Mouse (Mus musculus): ENCODE data around the gene Smagp.

Gene Smagp

DNA sequence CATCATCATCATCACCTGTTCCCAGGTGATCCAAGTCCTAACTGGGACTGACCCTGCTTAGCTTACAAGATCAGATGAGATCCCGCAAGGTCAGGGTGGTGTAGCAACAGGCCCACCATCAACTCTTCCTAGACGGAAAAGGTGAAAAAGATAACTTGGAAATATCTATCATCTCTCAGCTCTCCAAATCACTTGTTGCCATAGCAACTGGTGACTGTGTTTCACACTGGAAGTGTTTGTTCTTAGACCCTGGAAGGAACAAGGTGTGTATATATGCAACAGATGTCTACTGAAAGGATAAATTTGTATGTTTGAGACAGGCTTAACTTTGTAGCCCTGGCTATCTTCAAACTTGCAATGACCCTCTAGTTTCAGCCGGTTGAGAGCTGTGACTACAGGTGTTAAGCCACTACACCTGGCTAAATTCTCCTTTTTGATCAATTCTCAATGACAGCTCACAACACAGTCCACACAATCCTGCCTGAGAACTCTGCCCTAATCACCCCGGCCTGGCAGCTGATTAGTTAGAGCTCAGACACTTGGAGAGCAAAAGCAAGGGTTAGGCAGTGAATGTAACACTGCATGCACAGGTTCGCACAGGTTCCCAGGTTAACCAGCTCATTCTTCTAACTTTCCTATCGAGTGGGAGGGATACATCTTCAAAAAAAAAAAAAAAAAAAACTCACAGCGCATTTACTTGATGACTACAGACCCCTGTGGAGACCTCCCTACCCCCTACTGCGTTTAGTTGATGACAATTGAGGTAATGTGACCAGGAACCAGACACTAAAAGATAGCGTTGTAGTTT lies 28.9 kb upstream of the Smagp start:
- DNase-seq (ENCODE audit: low spot score in 2 of 2): no peak

- no peak for DNase-seq (ENCODE audit: low spot score in 2 of 2)
These were observed 28.1 kb upstream of the Smagp start for GRCm38 (mm10) chr15:100664813-100665274.

DNA sequence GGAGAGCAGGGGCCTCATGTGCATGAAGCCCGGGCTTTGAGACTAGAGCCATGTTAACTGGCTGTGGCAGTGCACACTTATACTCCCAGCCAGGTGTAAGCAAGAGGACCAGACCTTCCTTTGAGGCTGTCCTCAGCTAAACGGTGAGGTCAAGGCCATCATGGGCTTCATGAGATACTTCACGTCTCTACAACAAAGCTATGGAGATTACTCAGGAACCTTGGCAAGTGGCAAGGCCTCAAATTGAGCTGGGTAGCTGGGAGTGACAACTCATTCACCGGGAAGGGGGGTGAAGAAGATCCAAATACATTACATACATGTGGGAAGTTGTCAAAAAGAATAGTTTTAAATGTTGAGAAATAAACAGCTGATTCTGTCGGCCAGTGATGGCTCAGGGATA lies 24.1 kb upstream of the Smagp start:
- DNase-seq (ENCODE audit: low spot score in 2 of 2): no peak

GRCm38 (mm10) chr15:100660306-100660705 lies 23.6 kb upstream of the Smagp start:
- DNase-seq (ENCODE audit: low spot score in 2 of 2): no peak

GRCm38 (mm10) chr15:100655201-100655600 lies 18.5 kb upstream of the Smagp start:
- DNase-seq (ENCODE audit: low spot score in 2 of 2): no peak

- DNase-seq (ENCODE audit: low spot score in 2 of 2): no peak
These were observed 17.5 kb upstream of the Smagp start for GRCm38 (mm10) chr15:100654271-100654670.

- DNase-seq (ENCODE audit: low spot score in 2 of 2): peak; percentile 69 to 81
These were observed 14.9 kb upstream of the Smagp start for GRCm38 (mm10) chr15:100651610-100652009.

- DNase-seq (ENCODE audit: low spot score in 2 of 2): no peak
These were observed 13.4 kb upstream of the Smagp start for GRCm38 (mm10) chr15:100650111-100650510.

GRCm38 (mm10) chr15:100646161-100646560 lies 9.4 kb upstream of the Smagp start:
- no peak for DNase-seq (ENCODE audit: low spot score in 2 of 2)

GRCm38 (mm10) chr15:100642451-100642850 lies 5.7 kb upstream of the Smagp start:
- no peak for DNase-seq (ENCODE audit: low spot score in 2 of 2)

DNA sequence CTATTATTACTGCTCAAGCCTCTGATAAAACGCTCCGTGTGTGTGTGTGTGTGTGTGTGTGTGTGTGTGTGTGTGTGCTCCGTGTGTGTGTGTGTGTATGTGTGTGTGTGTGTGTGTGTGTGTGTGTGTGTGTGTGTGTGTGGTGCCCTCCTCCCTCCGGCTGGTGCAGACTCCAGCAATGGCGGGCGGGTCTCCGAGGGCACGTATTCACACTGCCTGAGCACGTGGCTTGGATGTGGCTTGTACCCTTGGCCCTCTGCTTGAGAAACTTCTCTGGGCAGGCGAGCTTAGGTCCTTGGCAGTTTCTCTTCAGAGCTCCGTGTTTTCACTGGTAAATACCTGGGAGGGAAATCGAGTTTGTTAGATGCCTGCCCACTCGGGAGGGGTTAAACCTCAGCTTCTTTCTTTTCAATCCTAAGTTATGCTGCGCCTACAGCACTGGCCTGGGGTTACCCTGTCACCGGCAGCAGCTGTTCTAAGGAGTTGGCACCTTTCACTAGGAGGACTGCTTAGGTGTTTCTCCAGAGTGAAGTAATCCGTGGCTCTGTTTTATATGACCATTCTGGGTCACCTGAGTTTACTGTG lies 4.6 kb upstream of the Smagp start:
- no peak for DNase-seq (ENCODE audit: low spot score in 2 of 2)

GRCm38 (mm10) chr15:100639972-100640750 lies 3.4 kb upstream of the Smagp start:
- peak in 1 of 2 experiments; percentile 32 for DNase-seq (ENCODE audit: low spot score in 2 of 2)

GRCm38 (mm10) chr15:100637661-100638060 lies 921 bp upstream of the Smagp start:
- DNase-seq (ENCODE audit: low spot score in 2 of 2): peak in 1 of 2 experiments; percentile 53

DNA sequence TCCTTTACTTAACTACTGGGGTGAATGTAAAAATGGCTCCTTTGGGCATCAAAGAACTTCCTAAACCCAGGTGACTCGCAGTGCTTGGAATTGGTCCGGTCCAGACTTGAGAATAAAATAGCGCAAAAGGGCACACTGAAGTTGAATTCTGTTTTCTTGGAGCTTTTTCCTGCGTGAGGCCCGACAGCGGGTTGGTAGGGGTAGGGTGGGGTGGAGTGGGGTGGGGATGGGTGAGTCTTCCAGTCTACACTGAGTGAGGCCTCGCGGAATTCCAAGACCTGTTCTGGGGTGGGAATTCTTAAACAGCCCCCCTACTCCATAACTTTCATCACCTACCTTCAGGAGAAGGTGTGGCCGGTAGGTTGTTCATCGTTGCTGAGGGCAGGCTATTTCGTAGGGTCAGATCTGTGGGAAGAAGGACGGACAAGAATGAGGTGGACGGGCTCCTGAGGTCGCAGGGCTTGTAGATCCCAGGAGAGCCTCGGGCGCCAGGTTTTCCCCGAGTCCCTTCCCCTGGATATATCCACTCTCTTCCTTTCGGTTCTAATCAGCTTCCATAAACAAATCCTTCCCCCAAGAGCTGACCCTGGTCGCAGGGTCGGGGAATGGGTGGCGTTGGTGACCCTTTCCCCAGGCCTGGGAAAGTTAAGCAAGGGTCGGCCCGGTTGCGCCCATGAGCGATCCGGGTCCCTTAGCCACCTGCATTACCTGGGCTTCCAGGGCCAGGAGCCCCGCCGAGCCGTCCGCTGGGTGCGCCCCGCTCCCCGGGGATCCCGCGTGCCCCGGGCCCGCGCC lies 692 bp downstream of the Smagp start:
- DNase-seq (ENCODE audit: low spot score in 2 of 2): no peak

DNA sequence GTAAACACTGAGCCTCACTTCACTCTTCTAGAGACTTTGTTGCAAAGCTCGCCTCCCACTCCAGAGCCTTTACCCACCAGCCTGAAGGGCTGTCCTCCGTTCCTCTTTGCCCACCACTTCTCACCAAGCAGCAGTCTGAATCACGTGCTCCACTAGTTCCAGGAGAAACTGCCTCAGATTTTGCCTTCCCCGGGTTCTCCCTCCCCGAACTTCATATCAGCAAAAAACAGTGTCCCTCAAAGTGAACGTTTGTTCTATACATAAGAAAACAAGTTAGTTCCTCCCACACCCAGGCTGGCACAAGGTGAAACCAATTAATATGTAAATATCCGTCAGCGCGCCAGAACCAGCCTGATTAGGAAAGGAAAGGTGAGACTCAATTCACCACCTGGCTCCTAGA lies 1.5 kb downstream of the Smagp start:
- no peak for DNase-seq (ENCODE audit: low spot score in 2 of 2)

DNA sequence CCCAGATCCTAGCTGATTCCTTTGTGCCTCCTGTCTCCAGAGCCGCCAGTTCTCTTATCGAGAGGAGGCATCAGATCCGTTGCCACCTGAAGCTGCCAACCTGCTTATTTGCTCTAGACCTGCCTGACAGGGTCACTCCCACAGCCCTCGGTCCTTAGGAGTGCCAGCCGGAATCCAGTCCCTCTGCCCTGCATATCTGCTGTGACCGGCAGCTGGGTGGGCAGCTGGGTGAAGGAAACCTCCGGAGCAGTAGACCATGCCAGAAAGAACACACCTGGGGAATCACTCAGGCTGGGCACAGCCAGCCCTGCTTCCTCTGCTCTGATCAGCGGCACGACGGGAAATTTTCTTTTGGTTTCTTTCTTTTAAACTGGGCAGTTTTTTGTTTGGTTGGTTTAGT lies 3.4 kb downstream of the Smagp start:
- DNase-seq (ENCODE audit: low spot score in 2 of 2): no peak

- DNase-seq (ENCODE audit: low spot score in 2 of 2): no peak
These were observed 4.4 kb downstream of the Smagp start for GRCm38 (mm10) chr15:100632323-100632722.

- DNase-seq (ENCODE audit: low spot score in 2 of 2): no peak
These were observed 5.1 kb downstream of the Smagp start for GRCm38 (mm10) chr15:100631454-100632170.

GRCm38 (mm10) chr15:100630126-100630525 lies 6.6 kb downstream of the Smagp start:
- DNase-seq (ENCODE audit: low spot score in 2 of 2): no peak

GRCm38 (mm10) chr15:100628797-100629196 lies 7.9 kb downstream of the Smagp start:
- no peak for DNase-seq (ENCODE audit: low spot score in 2 of 2)

DNA sequence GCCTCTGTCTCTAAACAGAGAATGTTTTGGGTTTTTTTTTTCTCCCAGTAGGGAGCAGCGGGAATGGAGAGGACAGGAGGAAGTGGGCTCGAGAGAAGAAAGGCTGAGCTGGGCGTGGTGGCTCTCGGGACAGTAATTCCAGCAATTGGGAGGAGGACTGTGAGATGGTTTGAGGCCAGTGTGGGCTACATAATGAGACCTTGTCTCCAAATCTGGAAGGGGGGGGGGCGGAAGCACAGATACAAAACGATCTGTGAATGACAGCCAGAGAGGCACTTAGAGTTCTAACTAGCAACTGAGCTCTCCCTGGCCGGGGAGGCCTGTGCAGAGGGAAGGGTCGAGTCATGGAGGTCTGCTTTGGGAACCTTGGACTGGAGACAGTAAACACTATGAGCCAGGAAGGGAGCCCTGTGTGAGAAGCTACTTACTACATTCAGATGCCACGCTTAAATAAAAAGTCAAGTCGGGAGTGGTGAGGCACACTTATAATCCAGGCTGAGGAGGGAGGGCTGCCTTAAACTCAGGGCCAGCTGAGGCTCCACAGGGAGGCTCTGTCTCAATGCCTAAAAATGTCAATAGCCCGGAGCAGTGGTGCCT lies 8.9 kb downstream of the Smagp start:
- no peak for DNase-seq (ENCODE audit: low spot score in 2 of 2)
